Mouse (Mus musculus) ES-E14 (cell line): ENCODE data around the gene Higd1b. TPM values are rescaled to one million over a fixed set of nuclear protein-coding genes. Genes with fewer than 3 reads are reported as not detected.

Source experiments
- DNase-seq: peaks from one replicate; pipeline ENCODE4 v3.0.0-alpha.2; 2013; ENCODE audit warnings: low read depth, low spot score
- H3K27ac ChIP-seq: 2 replicates; pipeline ENCODE4 v1.5.1; 2012; ENCODE audit warnings: low read depth, mild to moderate bottlenecking, low read length, moderate library complexity, mixed read lengths; ENCODE audit not compliant: poor library complexity, insufficient read depth, severe bottlenecking
- H3K36me3 ChIP-seq: 2 replicates; pipeline ENCODE4 v1.6.1; 2012; ENCODE audit warnings: mild to moderate bottlenecking, low read length, moderate library complexity, mixed read lengths; ENCODE audit not compliant: control insufficient read depth, poor library complexity, insufficient read depth, severe bottlenecking
- H3K4me1 ChIP-seq, 2 experiments: fragments of 150-350 bp in 1 of 2; sonication (generic) in 1 of 2; 2 replicates each; pipeline ENCODE4 v1.6.1; 2012; ENCODE audit warnings: low read length in 2 of 2, mild to moderate bottlenecking in 1 of 2, mixed read lengths in 1 of 2; ENCODE audit not compliant: control insufficient read depth in 2 of 2, insufficient read depth in 2 of 2, poor library complexity in 1 of 2
- H3K4me3 ChIP-seq, 2 experiments: fragments of 150-350 bp in 1 of 2; sonication (generic) in 1 of 2; 2 replicates each; pipeline ENCODE4 v1.5.1; 2012; ENCODE audit warnings: low read length in 2 of 2, low read depth in 1 of 2, mild to moderate bottlenecking in 1 of 2, mixed read lengths in 1 of 2; ENCODE audit not compliant: insufficient read depth in 1 of 2, poor library complexity in 1 of 2, severe bottlenecking in 1 of 2
- H3K9ac ChIP-seq: 2 replicates; pipeline ENCODE4 v1.6.1; 2012; ENCODE audit warnings: low read depth, mild to moderate bottlenecking, low read length, mixed read lengths; ENCODE audit not compliant: poor library complexity, insufficient read depth, severe bottlenecking
- H3K9me3 ChIP-seq: fragments of 150-350 bp; sonication (generic); 2 replicates; pipeline ENCODE4 v1.6.1; 2012; ENCODE audit warnings: low read depth, mild to moderate bottlenecking, low read length; ENCODE audit not compliant: control insufficient read depth, insufficient read depth
- CHD2 ChIP-seq: IDR thresholded peaks from 2 replicates; pipeline ENCODE4 v1.6.1; 2014; ENCODE audit warnings: mild to moderate bottlenecking, low read depth, low read length, inconsistent platforms
- HCFC1 ChIP-seq: IDR thresholded peaks from 2 replicates; pipeline ENCODE4 v1.6.1; 2012; ENCODE audit warnings: low read length, inconsistent platforms, borderline replicate concordance; ENCODE audit not compliant: insufficient read depth
- MAFK ChIP-seq: IDR thresholded peaks from 2 replicates; pipeline ENCODE4 v1.6.1; 2014; ENCODE audit warnings: mild to moderate bottlenecking, low read depth, low read length, inconsistent platforms; ENCODE audit not compliant: insufficient read depth
- ZC3H11A ChIP-seq: IDR thresholded peaks from 2 replicates; pipeline ENCODE4 v1.6.1; 2012; ENCODE audit warnings: low read depth, mild to moderate bottlenecking, inconsistent platforms, low read length, borderline replicate concordance
- ZNF384 ChIP-seq: IDR thresholded peaks from 2 replicates; pipeline ENCODE4 v1.6.1; 2012; ENCODE audit warnings: low read depth, low read length, inconsistent platforms
- in situ Hi-C, 2 experiments: fragments of 600-800 bp; cut with MboI; formaldehyde crosslinking; loops; one replicate each; pipeline ENCODE4 v1.15.1; 2025; ENCODE audit warnings: low sequenced_read_pairs in 2 of 2, inconsistent platforms in 1 of 2; ENCODE audit not compliant: unreplicated experiment in 2 of 2
- total RNA-seq: library from RNA; depleted of rRNA; stranded (reverse); fragments of 300-350 nt; gene quantifications from 2 replicates; pipeline ENCODE4 v1.2.3, GENCODE M21; 2012

Higd1b gene
- total RNA-seq, 1 experiment = 1.0 TPM

DNA sequence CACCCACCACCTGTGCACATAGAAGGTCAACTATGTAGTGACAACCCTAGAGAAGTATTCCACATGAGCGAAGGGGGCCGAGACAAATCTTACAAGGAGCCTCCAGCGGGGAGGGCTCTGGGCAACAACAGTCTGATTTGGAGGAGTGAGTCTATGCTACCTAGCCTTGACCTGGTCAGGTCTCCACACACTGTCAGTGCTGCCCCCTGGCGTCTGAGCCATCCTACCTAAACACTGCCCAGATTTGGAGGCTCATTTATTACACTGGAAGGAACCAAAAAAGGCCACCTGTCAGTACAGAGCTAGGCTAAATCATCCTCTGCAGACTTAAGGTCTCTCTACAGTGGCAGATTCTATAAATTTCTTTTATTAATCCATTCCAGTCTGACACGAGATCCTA is 16.2 kb downstream of the Higd1b start:
- in situ Hi-C loops = loop anchor here in 1 of 2 experiments (5.0 kb wide), 1 partner anchor 75 kb away; no protein-coding TSS in a partner anchor
- Histone ChIP-seq H3K9me3 (no peaks in the 10 kb centered on the region), H3K9ac (no peak overlapping the region), H3K4me1 (no peaks in the 10 kb centered on the region), H3K4me3 (no peak overlapping the region), H3K36me3 (peaks cover 54% of the 10 kb centered on the region), H3K27ac (no peak overlapping the region)
- TF ChIP-seq ZC3H11A (0 out of 2 replicates have a peak, but pooled peaks have one; percentile 16), HCFC1 (no peak)
- DNase-seq = peak; percentile 71

DNA sequence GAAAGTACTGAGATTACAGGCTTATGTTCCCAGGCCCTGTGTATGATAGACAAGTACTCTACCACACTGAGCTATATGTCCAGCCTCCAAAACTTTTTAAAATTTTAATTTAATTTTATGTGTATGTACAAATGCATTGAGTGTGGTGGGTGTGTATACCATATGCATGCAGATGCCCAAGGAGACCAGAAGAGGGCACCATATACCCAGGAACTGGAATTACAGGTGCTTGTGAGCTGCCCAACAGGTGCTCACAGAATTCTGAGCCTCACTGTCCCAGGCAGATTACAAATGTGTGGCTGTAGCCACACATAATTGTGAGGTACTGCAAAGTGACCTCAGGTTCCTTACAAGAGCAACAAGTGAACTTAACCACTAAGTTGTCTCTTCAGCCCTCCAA is 18.1 kb downstream of the Higd1b start:
- peak; percentile 28 for DNase-seq
- no peaks in the 10 kb centered on the region for H3K4me1 ChIP-seq
- TF ChIP-seq MAFK (no peak), HCFC1 (no peak), ZC3H11A (no peak), CHD2 (no peak), ZNF384 (no peak)
- H3K9ac ChIP-seq = no peak overlapping the region
- no peak overlapping the region for H3K27ac ChIP-seq
- peaks cover 49% of the 10 kb centered on the region for H3K36me3 ChIP-seq
- in situ Hi-C loops = loop anchor here in 1 of 2 experiments (5.0 kb wide), 1 partner anchor 76 kb away; no protein-coding TSS in a partner anchor
- H3K9me3 ChIP-seq = no peaks in the 10 kb centered on the region
- no peak overlapping the region for H3K4me3 ChIP-seq

DNA sequence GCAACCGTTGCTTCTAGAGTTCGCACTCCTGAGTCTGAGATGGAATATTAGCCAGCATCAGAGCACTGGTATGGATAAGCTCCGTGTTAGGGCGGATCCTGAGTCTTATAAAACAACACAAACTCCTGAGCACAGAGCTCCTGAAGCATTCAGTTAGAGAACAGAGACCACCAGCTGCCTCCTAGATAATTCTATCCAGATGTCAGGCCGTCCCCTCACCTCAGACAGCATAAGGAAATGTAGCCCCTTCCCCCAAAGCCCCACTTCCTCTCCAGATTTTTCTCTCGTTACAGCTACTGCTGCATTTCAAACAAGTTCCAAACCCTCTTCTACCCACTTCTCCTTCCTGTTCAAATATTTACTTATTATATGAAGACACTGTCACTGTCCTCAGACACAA is 20.3 kb downstream of the Higd1b start:
- H3K9ac ChIP-seq = no peak overlapping the region
- H3K4me3 ChIP-seq = no peak overlapping the region
- no peak overlapping the region for H3K27ac ChIP-seq
- H3K36me3 ChIP-seq = peaks cover 55% of the 10 kb centered on the region
- H3K4me1 ChIP-seq = no peaks in the 10 kb centered on the region
- no peaks in the 10 kb centered on the region for H3K9me3 ChIP-seq
- DNase-seq = no peak
- in situ Hi-C loops = no loop called here
- TF ChIP-seq MAFK (no peak), ZNF384 (no peak), CHD2 (no peak), HCFC1 (no peak), ZC3H11A (no peak)

DNA sequence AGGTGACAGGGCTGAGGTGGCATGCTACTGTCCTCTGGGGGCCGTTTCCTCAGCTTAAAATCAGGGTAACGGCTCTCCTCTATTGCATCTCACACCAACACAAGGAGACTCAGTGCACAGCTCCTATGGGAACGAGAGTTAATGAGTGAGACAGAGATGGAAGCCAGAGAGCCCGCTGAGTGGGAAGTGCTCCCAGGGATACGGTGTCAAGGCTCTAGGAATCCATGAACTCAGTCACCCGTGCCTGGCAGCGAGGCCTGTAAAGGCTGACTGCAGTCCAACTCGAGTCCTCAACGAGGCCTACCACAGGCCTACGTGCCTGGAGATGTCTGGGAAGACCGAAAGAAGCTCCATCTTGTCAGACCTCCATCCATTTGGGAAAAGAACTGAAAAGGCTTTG is 23.3 kb downstream of the Higd1b start:
- peaks cover 65% of the 10 kb centered on the region for H3K36me3 ChIP-seq
- H3K4me1 ChIP-seq = no peaks in the 10 kb centered on the region
- no peak for DNase-seq
- no peaks in the 10 kb centered on the region for H3K9me3 ChIP-seq
- in situ Hi-C loops = no loop called here
- no peak overlapping the region for H3K27ac ChIP-seq
- no peak overlapping the region for H3K9ac ChIP-seq
- TF ChIP-seq CHD2 (no peak), HCFC1 (no peak), ZC3H11A (no peak), ZNF384 (no peak), MAFK (no peak)
- H3K4me3 ChIP-seq = no peak overlapping the region

DNA sequence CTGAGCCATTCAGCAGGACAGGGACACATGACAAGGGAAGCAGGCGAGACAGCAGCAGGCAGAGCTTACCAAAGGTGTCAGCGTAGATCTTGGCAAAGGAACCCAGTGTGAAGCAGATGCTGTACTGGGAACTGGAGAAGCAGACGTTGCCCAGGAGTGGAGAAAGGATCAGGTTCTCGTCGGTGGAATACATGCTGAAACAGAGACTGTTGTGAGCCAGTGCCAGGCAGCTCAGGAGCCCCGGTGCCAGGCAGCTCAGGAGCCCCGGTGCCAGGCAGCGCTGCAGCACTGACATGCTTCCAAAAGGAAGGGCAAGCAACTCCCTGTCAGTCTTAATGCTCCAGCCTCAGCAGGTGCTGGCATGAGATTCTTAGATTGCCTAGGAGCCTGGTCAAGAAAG is 24.3 kb downstream of the Higd1b start:
- Histone ChIP-seq H3K4me1 (no peaks in the 10 kb centered on the region), H3K36me3 (peaks cover 64% of the 10 kb centered on the region)
- in situ Hi-C loops = no loop called here

More for the DNA sequence above, 24.3 kb downstream of the Higd1b start:
- Histone ChIP-seq H3K27ac (no peak overlapping the region), H3K9me3 (no peaks in the 10 kb centered on the region), H3K9ac (no peak overlapping the region), H3K4me3 (no peak overlapping the region)
- no peak for DNase-seq
- TF ChIP-seq MAFK (no peak), ZC3H11A (no peak), HCFC1 (no peak), ZNF384 (no peak)
